Mouse (Mus musculus) small intestine, adult 10 weeks (tissue): ENCODE data around the gene Prss23. TPM values are rescaled to one million over a fixed set of nuclear protein-coding genes. Genes with fewer than 3 reads are reported as not detected.

ENCODE experiments used
- polyA plus RNA-seq: library from polyadenylated mRNA; stranded (reverse); fragments of 350-450 nt; fragmentation: Illumina TruSeq; extraction: RNeasy Lipid Tissue Mini Kit (QIAGEN cat#74804); gene quantifications from one replicate; pipeline ENCODE4 v1.2.3, GENCODE M21; 2014; ENCODE audit warnings: low replicate concordance

Gene Prss23
- 43.4 TPM for polyA plus RNA-seq

DNA sequence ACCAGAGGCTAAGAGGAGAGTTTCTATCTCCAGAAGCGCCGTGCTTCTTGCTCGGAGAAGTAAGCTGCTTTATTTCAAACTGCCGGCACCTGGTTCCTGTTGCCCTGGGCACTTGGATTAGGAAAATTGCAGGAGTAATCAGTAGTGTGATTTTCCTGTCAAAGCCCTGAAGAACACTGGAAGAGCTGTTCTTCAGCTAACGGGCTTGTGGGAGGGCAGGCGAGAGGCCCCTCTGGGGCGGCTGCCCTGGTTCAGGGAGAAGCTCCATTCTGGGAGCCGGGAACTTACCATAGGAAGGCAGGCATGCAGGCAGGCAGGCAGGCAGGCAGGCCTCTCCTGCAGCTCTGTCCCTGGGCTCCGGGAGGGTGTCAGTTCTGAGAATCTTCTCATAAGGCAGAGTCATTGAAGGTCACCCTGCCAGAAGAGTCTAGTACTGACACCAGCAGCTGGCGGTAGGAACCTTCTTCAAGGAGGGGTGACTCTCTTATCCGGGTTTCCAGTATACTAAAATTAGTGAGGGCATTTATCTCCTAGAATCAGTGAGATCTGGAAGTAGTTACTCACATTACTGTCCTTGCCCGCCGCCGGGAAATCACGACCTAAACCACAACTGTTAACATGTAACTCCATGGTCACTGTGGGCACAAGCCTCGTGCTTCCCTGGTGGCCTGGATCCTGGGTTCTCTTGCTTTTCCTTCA, at the start of gene Prss23:
Prss23 (minus strand) TSS at position 457 of the 699 bp plus-strand sequence.

Other genes with a start within 250 kb of the Prss23 start
- gene Tmem135, start 123.0 kb downstream of the Prss23 start, polyA plus RNA-seq: 177 TPM
- 17.0 TPM for gene Fzd4, start 122.8 kb downstream of the Prss23 start, polyA plus RNA-seq
- 0.33 TPM for gene Me3, start 105.2 kb upstream of the Prss23 start, polyA plus RNA-seq